Mouse (Mus musculus) ZHBTc4 (cell line): ENCODE measurements at regions not wholly inside any gene's neighbourhood (a gene's known extent, or its start where the extent isn't known, plus 50 kb on each side); places are given as distances from the start of the nearest gene placed in this dataset.
"Not testable (repeated sequence)": the region's sequence is repeated elsewhere in the genome, so short reads cannot be mapped to it uniquely, and the experiment has no call there.

ENCODE experiments used
- DNase-seq: peaks from one replicate; pipeline ENCODE4 v3.0.0-alpha.2; 2011; ENCODE audit warnings: low read depth, low spot score

- not testable (repeated sequence) for DNase-seq
These were observed 63.9 kb upstream of the Gm906 start for GRCm38 (mm10) chr13:50314001-50314400.

DNA sequence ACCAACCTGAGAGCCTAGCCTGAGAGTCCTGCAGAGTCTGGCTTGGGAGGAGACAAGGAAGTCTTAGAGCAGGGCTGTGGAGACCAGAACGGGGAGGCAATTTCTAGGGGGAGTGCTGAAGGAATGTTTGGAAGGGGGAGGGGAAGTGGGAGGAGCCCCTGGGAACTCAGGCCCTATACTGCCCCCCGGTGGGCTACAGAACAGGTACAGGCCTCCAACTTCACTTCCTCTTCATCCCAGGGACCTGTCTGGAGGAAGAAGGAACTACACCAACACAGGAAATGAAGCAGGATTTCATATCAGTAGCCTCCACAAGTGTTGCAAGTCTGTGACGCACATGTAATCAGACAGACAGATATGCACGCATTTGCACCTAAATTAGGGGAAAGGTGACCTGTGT is 72.4 kb upstream of the Gm906 start:
- DNase-seq = peak; percentile 62

DNA sequence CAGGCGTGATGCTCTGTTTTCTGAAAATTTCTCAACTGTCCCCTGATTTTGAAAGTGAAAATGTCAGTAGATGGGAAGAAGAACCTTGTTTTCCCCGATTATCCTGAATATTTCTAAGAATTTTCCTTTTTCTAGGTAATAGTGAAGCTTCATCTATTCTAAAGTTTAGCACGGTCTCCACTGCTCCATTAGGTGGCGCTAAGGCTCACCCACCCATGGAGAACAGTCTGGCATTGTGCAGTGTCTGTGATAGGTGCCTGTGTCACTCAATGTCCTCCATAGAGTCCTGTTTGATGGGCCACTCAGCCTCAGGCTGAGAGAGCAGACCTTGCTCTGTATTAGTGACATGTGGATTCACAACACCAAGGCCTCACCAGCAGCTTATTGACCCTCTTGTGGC is 78.5 kb upstream of the Gm906 start:
- peak; percentile 28 for DNase-seq

DNA sequence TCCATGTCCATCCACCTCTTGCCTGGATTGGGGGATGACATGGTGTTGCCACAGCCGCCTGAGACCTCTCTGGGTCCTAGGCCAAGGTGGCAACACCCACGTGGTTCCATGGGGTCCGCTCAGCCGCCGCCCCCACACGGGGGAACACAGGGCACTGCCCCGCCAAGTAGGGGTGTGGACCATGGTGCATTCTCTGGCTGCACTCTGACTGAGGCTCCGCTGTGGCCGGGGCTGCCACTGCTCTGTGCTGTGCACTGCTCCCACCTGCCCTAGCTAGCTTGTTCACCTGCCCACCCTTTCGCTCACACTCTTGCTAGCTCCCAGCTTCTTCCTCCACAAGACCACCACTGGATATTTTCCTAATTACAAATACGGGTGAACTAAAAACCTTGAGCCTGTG is 73.5 kb upstream of the Fbxw17 start:
- peak; percentile 8 for DNase-seq

- DNase-seq = no peak
These were observed 65.7 kb upstream of the Fbxw17 start for GRCm38 (mm10) chr13:50351946-50352345.

DNA sequence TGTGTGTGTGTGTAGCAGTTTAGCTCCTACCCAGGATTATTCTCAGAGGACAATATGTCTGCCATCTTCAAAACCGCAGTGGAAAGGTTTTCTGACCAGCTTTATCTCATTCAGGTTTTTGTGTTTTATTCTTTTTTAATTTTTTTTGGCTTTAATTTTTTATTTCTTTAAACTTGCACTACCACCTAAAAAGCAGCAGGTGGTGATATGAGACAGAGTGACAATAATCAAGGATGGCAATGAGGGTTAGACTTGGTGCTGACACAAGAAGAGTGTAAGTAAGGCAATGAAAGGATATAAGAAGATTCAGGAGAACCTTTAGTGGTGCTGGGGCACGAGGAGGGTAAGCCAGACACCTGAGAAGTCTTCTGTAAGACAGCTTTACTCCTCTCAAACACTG is 62.4 kb upstream of the Fbxw17 start:
- peak; percentile 12 for DNase-seq

DNA sequence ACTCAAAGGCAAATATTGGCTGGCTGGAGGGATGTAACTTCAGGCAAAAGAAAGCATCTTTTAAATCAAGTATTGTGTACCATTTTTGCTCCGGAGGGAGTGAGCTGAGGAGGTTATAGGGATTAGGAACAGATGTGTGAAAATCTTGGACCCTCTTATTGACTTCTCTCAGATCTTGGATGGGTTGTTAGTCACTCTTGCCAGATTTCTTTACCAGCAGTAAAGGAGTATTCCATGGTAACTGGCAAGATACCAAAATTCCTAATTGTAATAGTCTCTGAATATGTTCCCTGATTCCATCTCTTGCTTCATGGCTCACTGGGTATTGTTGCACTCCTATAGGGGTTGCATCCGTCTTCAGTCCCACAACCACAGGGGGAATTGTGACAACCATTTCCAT is 58.1 kb upstream of the Fbxw17 start:
- no peak for DNase-seq
